Mouse (Mus musculus) lung, postnatal 25 days (tissue): ENCODE data around the gene Akap2.
A peak's percentile ranks its signal among the peaks of the same experiment; 100 is the strongest.
"Not testable (repeated sequence)": the region's sequence is repeated elsewhere in the genome, so short reads cannot be mapped to it uniquely, and the experiment has no call there.

Source experiments
- DNase-seq: peaks from one replicate; pipeline ENCODE4 v3.0.0; 2022; ENCODE audit warnings: low spot score

The Akap2 gene

GRCm38 (mm10) chr4:57867454-57867853 lies 150.0 kb downstream of the Akap2 start:
- no peak for DNase-seq

- DNase-seq = no peak
Measured at GRCm38 (mm10) chr4:57879137-57879536, 161.7 kb downstream of the Akap2 start.

GRCm38 (mm10) chr4:57879804-57880357 lies 162.4 kb downstream of the Akap2 start:
- DNase-seq = peak; percentile 79

GRCm38 (mm10) chr4:57883520-57884421 lies 166.3 kb downstream of the Akap2 start:
- DNase-seq = no peak

GRCm38 (mm10) chr4:57884511-57884910 lies 167.1 kb downstream of the Akap2 start:
- no peak for DNase-seq

- no peak for DNase-seq
Measured at GRCm38 (mm10) chr4:57885186-57885585, 167.7 kb downstream of the Akap2 start.

- peak; percentile 50 for DNase-seq
Measured at GRCm38 (mm10) chr4:57886066-57886887, 168.8 kb downstream of the Akap2 start.

GRCm38 (mm10) chr4:57886888-57887230 lies 169.4 kb downstream of the Akap2 start:
- no peak for DNase-seq

GRCm38 (mm10) chr4:57888246-57888645 lies 170.8 kb downstream of the Akap2 start:
- no peak for DNase-seq

GRCm38 (mm10) chr4:57888978-57889377 lies 171.5 kb downstream of the Akap2 start:
- DNase-seq = not testable (repeated sequence)

- DNase-seq = no peak
Measured at GRCm38 (mm10) chr4:57889773-57890172, 172.3 kb downstream of the Akap2 start.

GRCm38 (mm10) chr4:57892001-57892586 lies 174.6 kb downstream of the Akap2 start:
- no peak for DNase-seq

GRCm38 (mm10) chr4:57895140-57895539 lies 177.7 kb downstream of the Akap2 start:
- DNase-seq = no peak

- no peak for DNase-seq
Measured at GRCm38 (mm10) chr4:57895902-57896301, 178.4 kb downstream of the Akap2 start.

GRCm38 (mm10) chr4:57896631-57897030 lies 179.2 kb downstream of the Akap2 start:
- no peak for DNase-seq

- peak; percentile 39 for DNase-seq
Measured at GRCm38 (mm10) chr4:57901210-57901609, 183.8 kb downstream of the Akap2 start.

GRCm38 (mm10) chr4:57902619-57903018 lies 185.2 kb downstream of the Akap2 start:
- no peak for DNase-seq

- DNase-seq = peak; percentile 67
Measured at GRCm38 (mm10) chr4:57904211-57904610, 186.8 kb downstream of the Akap2 start.

- peak; percentile 54 for DNase-seq
Measured at GRCm38 (mm10) chr4:57904638-57905037, 187.2 kb downstream of the Akap2 start.

GRCm38 (mm10) chr4:57906708-57907107 lies 189.3 kb downstream of the Akap2 start:
- DNase-seq = no peak

- no peak for DNase-seq
Measured at GRCm38 (mm10) chr4:57908860-57909259, 191.4 kb downstream of the Akap2 start.

- DNase-seq = no peak
Measured at GRCm38 (mm10) chr4:57913021-57913420, 195.6 kb downstream of the Akap2 start.
